ENCODE assay signal across 16 mouse cellular contexts in the genomic region with DNA sequence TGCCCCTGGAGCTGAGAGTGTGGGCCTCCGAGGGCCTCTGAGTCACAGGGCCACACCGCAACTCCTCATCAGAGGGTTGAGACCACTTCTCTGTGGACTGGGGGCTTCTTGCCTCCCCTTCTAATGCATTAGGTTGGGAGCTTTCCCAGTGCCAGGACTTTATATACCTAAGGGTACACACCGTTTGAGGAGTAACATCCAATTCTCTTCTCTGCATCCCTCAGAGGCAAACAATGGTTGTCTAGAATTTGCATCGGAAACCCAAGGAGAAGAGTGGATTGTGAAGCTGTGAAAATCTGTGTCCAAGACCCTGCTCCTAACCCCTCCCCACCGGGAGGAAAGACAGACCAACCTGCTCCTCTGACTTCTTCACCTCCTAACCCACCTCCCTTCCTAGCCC. TPM values are rescaled to one million over a fixed set of nuclear protein-coding genes. Genes with fewer than 3 reads are reported as not detected.
"Had no signal": no experiment of that assay in that cellular context is flagged by ENCODE, and none has a peak within 500 bp of the region (broad histone marks: within the 10 kb centered on the region; RNA-seq: fewer than 3 reads in every experiment).

No protein-coding gene starts in this region.

- H3K27ac ChIP-seq: kidney, embryonic 15.5 days; limb, embryonic 15.5 days; liver, embryonic 13.5 days had no signal

- H3K9me3 ChIP-seq: kidney, embryonic 15.5 days; limb, embryonic 15.5 days; liver, embryonic 13.5 days had no signal

- H3K4me2 ChIP-seq: kidney, embryonic 15.5 days; limb, embryonic 15.5 days; liver, embryonic 13.5 days had no signal

- DNase-seq: kidney, adult 2 months; kidney, postnatal 14 days; liver, embryonic 13.5 days; liver, postnatal 0 days; right cerebral cortex, postnatal 4 days; spleen, adult 18-20 months; thymus, adult 18-20 months; thymus, postnatal 14 days had no signal

- ATAC-seq: intestine, embryonic 16.5 days; liver, postnatal 0 days had no signal

- H3K9ac ChIP-seq: kidney, embryonic 15.5 days; limb, embryonic 15.5 days; liver, embryonic 13.5 days; liver, postnatal 0 days had no signal

- H3K4me1 ChIP-seq: liver, embryonic 13.5 days had no signal

- H3K4me3 ChIP-seq: kidney, embryonic 15.5 days; limb, embryonic 15.5 days; liver, embryonic 13.5 days had no signal

- H3K36me3 ChIP-seq: kidney, embryonic 15.5 days; limb, embryonic 15.5 days; liver, embryonic 13.5 days had no signal

RNA-seq across cellular contexts. Expression of gene Six3, which starts 14.3 kb away (rescaled TPM):
- polyA plus RNA-seq: intestine, embryonic 16.5 days; kidney, adult 2 months; kidney, embryonic 15.5 days; large intestine, adult 2 months; limb, embryonic 11.5 days; limb, embryonic 15.5 days; liver, embryonic 13.5 days; liver, postnatal 0 days; lung, embryonic 16.5 days; neural tube, embryonic 14.5 days; stomach, embryonic 14.5 days had no signal
